Mouse (Mus musculus): ENCODE measurements around the gene Prss53. TPM values are rescaled to one million over a fixed set of nuclear protein-coding genes. Genes with fewer than 3 reads are reported as not detected.
"Not testable (repeated sequence)": the region's sequence is repeated elsewhere in the genome, so short reads cannot be mapped to it uniquely, and the experiment has no call there.

The Prss53 gene
- polyA plus RNA-seq, 1 experiment from 2014 or later = 1.5 TPM

DNA sequence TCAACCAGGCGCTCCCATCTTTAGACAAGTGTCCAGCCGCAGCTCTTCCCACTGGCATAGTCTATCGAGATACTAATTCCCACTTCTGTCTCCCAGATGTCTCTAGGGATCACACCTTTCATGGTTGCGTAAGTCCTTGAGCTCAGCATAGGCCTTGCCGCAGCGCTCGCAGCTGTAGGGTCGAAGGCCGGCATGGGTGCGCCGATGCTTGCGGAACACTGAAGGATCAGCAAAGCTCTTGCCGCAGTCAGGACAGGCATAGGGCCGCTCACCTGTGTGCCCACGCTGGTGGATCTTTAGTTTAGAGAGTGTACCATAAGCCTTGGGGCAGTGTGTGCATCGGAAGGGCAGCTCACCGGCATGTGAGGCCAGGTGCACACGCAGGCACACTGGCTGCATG is 23.1 kb downstream of the Prss53 start:
- no peak for ATAC-seq (ENCODE audit: low FRiP score, low read depth)

DNA sequence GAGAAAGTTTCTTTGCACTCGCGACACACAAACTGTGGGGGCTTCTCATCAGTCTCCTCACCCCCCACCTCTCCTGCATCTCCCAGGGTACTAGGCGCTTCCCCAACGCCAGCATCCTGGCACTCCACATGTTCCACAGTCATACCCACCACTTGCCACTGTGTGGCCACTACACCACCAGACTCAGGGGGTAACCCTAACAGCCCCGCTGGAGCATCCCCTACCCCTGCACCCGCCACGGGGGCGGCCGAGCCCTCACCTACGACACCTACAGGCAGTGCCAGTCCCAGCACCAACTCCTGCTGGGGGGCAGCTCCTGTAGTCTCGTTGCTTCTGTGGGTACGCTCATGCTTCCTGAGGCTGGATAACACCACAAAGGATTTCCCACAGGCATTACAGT is 24.3 kb downstream of the Prss53 start:
- H3K9me3 ChIP-seq = no peaks in the 10 kb centered on the region
- H3K4me3 ChIP-seq = no peak overlapping the region
- peaks cover 13% of the 10 kb centered on the region for H3K4me1 ChIP-seq (replicated peaks)
- H3K27me3 ChIP-seq = no peaks in the 10 kb centered on the region
- WGBS = 95% methylated on average over 12 of the region's 12 CpGs
- ATAC-seq (ENCODE audit: low FRiP score, low read depth) = 0 out of 2 replicates have a peak, but pooled peaks have one; percentile 51
- H3K27ac ChIP-seq (replicated peaks) = no peak overlapping the region
- peaks cover 41% of the 10 kb centered on the region for H3K36me3 ChIP-seq
- H3K9ac ChIP-seq = no peak overlapping the region
- H3K4me2 ChIP-seq = no peak overlapping the region

More for the DNA sequence above, 23.1 kb downstream of the Prss53 start:
- H3K9me3 ChIP-seq = no peaks in the 10 kb centered on the region
- no peak overlapping the region for H3K4me3 ChIP-seq
- H3K9ac ChIP-seq = no peak overlapping the region
- no peaks in the 10 kb centered on the region for H3K27me3 ChIP-seq
- no peak overlapping the region for H3K27ac ChIP-seq (replicated peaks)
- H3K4me2 ChIP-seq = no peak overlapping the region
- 97% methylated on average over 18 of the region's 18 CpGs for WGBS
- peaks cover 13% of the 10 kb centered on the region for H3K4me1 ChIP-seq (replicated peaks)
- peaks cover 38% of the 10 kb centered on the region for H3K36me3 ChIP-seq

DNA sequence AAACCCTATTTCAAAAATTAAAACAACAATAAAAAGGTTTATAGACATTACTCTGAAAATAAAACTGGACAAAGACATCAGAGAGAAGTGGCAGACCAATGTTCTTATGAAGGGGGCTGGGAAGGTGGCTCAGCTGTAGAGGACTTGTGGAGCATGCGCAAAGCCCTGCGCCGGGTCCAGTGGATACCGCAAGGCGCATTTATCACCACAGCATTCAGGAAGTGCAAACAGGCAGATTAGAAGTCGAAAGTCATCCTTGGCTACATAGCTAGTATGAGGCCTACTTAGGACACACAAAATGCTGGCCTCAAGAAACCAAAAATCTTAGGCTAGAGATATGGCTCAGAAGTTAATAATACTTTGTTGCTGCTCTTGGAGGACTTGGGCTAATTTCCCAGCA is 32.5 kb downstream of the Prss53 start:
- WGBS = 94% methylated on average over 6 of the region's 6 CpGs
- Histone ChIP-seq H3K9ac (no peak overlapping the region), H3K36me3 (0 out of 2 replicates have a peak, but pooled peaks cover 3% of the 10 kb centered on the region), H3K4me3 (no peak overlapping the region), H3K9me3 (no peaks in the 10 kb centered on the region), H3K4me1 (replicated peaks) (no peaks in the 10 kb centered on the region), H3K4me2 (no peak overlapping the region), H3K27me3 (no peaks in the 10 kb centered on the region), H3K27ac (replicated peaks) (no peak overlapping the region)
- ATAC-seq (ENCODE audit: low FRiP score, low read depth) = no peak

DNA sequence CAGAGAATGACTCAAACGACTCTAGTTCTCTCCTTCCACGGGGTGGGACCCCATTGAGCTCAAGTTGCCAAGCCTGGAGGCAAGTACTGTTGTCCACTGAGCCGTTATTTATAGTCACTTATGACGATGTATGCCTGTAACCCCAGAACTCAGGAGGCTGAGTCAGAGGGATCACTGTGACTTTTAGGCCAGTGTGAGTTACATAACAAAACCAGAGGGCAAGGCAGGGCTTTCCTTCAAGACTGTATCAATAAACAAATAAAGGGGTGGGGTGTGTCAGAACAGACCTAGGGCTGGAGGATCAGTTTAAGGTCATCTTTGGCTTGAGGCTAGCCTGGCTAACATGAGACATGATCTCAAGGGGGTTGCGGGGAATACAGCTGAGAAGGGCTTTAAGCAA is 39.9 kb downstream of the Prss53 start:
- H3K36me3 ChIP-seq = no peaks in the 10 kb centered on the region
- H3K27me3 ChIP-seq = no peaks in the 10 kb centered on the region
- H3K9ac ChIP-seq = no peak overlapping the region
- no peaks in the 10 kb centered on the region for H3K9me3 ChIP-seq
- H3K4me3 ChIP-seq = no peak overlapping the region
- WGBS = 74% methylated on average over 5 of the region's 5 CpGs
- no peaks in the 10 kb centered on the region for H3K4me1 ChIP-seq (replicated peaks)
- ATAC-seq (ENCODE audit: low FRiP score, low read depth) = no peak
- no peak overlapping the region for H3K4me2 ChIP-seq
- H3K27ac ChIP-seq (replicated peaks) = no peak overlapping the region

DNA sequence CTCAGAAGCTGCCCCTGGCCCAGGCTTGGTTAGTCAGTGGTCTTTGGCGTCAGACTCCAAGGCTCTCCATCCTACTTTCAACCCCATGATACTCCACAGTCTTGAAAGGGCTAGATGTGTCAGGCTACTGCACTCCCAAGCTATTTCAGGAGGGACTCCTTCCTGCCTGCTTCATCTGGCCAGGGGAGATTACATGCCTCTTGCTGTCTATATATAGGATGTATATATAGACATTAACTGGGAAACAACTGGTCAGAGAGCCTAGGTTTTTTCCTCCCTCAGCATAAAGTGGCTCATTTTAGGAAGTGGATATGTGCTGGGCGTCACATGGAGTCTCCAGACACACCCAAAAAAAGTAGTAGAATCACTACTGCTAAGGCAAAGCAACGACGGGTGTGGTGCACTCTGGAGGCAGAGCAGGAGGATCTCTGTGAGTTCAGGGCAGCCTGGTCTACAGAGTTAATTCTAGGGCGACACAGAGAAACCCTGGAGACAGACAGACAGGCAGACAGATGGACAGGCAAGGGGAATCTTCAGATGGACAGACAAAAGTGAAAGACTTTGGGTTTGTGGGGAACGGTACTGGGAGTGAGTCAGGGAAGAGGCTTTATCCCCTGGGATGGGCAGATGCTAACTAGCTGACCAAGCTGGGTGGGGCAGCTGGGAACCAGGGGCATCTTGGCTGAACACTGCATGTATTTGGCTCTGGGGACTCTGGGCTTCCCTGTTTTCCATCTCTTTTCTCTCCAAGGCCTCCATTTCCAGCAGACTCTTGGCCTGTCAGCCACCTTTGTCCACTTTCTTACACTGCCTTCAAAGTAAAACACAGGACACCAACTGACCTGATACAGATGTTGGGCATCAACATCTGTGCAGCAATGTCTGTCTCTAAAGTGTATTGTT is 40.5 kb downstream of the Prss53 start:
- Histone ChIP-seq H3K36me3 (no peaks in the 10 kb centered on the region), H3K9ac (no peak overlapping the region), H3K4me1 (replicated peaks) (no peaks in the 10 kb centered on the region), H3K4me2 (no peak overlapping the region), H3K9me3 (no peaks in the 10 kb centered on the region), H3K27ac (replicated peaks) (no peak overlapping the region), H3K4me3 (no peak overlapping the region), H3K27me3 (no peaks in the 10 kb centered on the region)
- 85% methylated on average over 6 of the region's 6 CpGs for WGBS
- no peak for ATAC-seq (ENCODE audit: low FRiP score, low read depth)

DNA sequence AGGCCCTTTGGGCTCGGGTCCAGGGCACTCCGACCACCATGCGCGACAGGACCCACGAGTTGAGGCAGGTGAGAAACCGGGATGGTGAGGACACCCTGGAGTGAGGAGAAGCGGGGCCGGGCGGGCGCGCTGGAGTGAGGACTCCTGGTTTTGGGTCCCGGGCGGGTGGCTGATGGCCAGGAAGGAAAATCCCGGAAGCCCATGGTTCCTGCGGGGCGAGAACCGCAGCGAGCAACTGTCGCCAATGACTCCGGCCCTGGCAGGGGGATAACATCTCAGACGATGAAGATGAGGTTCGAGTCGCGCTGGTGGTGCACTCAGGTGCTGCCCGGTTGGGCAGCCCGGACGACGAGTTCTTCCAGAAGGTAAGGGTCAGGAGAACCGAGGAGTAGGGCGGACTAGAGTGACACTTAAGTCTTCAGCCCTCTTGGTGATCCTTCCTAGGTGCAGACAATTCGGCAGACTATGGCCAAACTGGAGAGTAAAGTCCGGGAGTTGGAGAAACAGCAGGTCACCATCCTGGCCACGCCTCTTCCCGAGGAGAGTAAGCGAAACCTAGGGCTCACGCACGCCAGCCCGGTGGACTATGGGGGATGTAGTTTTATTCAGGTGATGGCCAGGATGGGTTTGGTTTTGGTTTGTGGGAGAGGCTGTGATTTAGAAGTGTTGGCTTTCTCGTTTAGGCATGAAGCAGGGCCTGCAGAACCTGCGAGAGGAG is 48.6 kb downstream of the Prss53 start:
- under 1% methylated on average over 40 of the region's 40 CpGs for WGBS
- Histone ChIP-seq H3K4me2 (peak overlapping the region; percentile 99), H3K36me3 (no peaks in the 10 kb centered on the region), H3K9me3 (no peaks in the 10 kb centered on the region), H3K27me3 (no peaks in the 10 kb centered on the region), H3K4me3 (peak overlapping the region; percentile 82), H3K27ac (replicated peaks) (peak overlapping the region; percentile 95), H3K9ac (peak overlapping the region; percentile 60), H3K4me1 (replicated peaks) (peaks cover 18% of the 10 kb centered on the region)
- ATAC-seq (ENCODE audit: low FRiP score, low read depth) = peak; percentile 64

DNA sequence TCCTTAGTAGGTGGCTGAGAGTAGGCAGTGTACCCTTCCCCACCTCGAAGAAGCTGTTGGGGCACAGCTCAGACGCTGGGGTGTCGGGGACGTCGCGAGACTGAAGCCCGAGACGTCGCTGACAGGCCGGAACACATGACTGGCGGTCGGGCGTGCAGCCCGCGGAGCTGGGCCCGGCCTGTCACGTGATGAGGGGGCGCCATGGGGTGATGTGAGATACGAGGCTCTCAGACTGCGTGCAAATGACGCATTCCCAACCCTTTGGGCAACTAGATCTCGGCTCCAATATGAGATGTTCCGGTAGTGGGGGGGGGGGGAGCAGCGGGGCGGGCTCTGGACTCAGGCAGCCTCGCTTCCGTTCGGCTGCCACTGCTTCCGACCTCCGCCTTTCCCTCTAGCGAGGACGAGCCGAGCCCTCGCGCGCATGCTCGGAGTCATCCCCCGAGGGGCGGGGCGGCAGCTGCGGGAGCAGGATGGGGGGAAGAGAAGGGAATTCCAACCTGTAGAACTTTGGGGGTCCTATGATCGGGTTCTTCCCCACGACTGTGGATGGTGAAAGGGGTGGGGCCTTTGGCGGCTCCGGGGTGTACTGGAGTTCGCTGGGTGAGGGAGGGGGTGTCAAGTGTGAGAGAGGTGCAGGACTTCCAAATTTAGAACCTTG is 49.3 kb downstream of the Prss53 start:
- Histone ChIP-seq H3K9ac (peak overlapping the region; percentile 60), H3K9me3 (no peaks in the 10 kb centered on the region), H3K27ac (replicated peaks) (peak overlapping the region; percentile 95), H3K4me1 (replicated peaks) (peaks cover 18% of the 10 kb centered on the region), H3K36me3 (no peaks in the 10 kb centered on the region), H3K4me3 (peak overlapping the region; percentile 82), H3K4me2 (peak overlapping the region; percentile 99), H3K27me3 (no peaks in the 10 kb centered on the region)
- peak; percentile 97 for ATAC-seq (ENCODE audit: low FRiP score, low read depth)
- under 1% methylated on average over 46 of the region's 46 CpGs for WGBS

DNA sequence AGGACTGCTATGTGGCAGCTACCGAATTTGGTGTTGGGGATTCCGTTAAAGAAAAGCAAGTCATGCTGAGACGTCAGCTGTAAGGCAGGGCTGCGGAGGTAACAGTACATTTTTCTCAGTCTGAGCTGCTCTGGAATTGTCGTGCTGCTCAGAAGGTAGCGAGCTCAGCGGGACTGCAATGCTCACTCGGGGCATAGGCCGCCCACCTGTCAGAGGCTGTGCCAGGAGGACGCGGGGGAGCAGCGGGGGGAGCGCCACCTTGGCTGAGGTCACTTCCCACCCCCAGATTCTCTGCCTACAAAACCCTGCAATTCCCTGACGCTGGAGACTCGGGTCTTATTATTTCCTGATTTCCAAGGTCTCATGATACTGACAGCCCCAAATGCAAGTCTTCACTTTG is 49.9 kb downstream of the Prss53 start:
- Histone ChIP-seq H3K27me3 (no peaks in the 10 kb centered on the region), H3K4me1 (replicated peaks) (peaks cover 18% of the 10 kb centered on the region), H3K9me3 (no peaks in the 10 kb centered on the region), H3K27ac (replicated peaks) (peak overlapping the region; percentile 95), H3K4me2 (peak overlapping the region; percentile 99), H3K4me3 (peak overlapping the region; percentile 82), H3K9ac (peak overlapping the region; percentile 60), H3K36me3 (no peaks in the 10 kb centered on the region)
- WGBS = 3% methylated on average over 15 of the region's 15 CpGs
- peak; percentile 12 for ATAC-seq (ENCODE audit: low FRiP score, low read depth)

DNA sequence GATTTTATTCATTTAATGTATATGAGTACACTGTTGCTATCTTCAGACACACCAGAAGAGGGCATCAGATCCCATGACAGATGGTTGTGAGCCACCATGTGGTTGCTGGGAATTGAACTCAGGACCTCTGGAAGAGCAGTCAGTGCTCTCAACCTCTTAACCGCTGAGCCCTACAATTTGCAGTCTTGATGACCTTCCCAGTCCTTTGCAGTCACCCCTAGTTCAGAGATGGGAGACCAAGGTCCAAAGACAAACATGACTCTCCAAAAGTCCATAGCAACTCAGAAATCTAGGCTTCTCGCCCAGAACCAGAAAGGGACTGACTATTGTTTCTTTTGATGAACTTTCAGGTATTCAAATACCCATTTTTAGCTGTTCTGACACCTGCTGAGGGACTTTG is 50.7 kb downstream of the Prss53 start:
- peaks cover 18% of the 10 kb centered on the region for H3K4me1 ChIP-seq (replicated peaks)
- not testable (repeated sequence) for H3K36me3 ChIP-seq; H3K4me3 ChIP-seq; H3K9me3 ChIP-seq; H3K9ac ChIP-seq; H3K27me3 ChIP-seq; ATAC-seq (ENCODE audit: low FRiP score, low read depth)
- 81% methylated on average over 2 of the region's 2 CpGs for WGBS
- H3K27ac ChIP-seq (replicated peaks) = peak overlapping the region; percentile 95; the same call in 1 of the 2 replicates
- H3K4me2 ChIP-seq = peak overlapping the region; percentile 99; the same call in 1 of the 2 replicates

DNA sequence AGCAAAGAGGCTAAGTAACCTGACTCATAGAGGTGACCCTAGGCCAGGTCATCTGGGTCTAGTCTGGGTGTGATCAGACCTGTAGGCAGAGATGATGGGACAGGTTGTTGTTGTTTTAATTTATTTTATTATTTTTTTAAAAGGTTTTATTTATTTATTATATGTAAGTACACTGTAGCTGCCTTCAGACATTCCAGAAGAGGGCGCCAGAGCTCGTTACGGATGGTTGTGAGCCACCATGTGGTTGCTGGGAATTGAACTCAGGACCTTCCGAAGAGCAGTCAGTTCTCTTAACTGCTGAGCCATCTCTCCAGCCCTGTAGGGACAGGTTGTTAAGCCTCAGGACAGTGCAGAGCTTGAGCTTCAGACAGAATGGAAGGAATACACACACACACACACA is 52.9 kb downstream of the Prss53 start:
- not testable (repeated sequence) for H3K4me3 ChIP-seq; H3K36me3 ChIP-seq; ATAC-seq (ENCODE audit: low FRiP score, low read depth); H3K27ac ChIP-seq (replicated peaks); H3K9ac ChIP-seq; H3K9me3 ChIP-seq; H3K27me3 ChIP-seq; H3K4me2 ChIP-seq
- peaks cover 16% of the 10 kb centered on the region for H3K4me1 ChIP-seq (replicated peaks)
- WGBS = 77% methylated on average over 4 of the region's 4 CpGs

DNA sequence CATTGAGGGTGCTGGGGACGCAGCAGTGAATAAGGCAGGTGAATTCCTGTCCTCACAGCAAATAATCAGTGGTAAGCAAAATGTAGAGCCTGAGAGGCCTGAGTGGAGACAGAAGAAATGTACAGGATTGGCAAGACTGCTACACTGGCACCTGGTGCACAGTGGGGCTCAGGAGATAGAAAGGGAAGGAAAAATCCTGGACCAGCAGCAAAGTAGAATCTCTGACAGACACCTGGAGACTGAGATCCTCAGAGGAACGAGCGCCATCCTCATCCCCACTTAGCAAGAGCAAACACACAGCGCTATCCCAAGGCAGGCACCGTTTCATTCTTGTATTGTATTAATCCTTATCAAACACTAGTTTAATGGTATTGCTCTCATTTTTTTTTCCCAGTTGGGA is 53.3 kb downstream of the Prss53 start:
- no peak for ATAC-seq (ENCODE audit: low FRiP score, low read depth)
- peaks cover 12% of the 10 kb centered on the region for H3K4me1 ChIP-seq (replicated peaks)
- no peak overlapping the region for H3K4me3 ChIP-seq
- H3K27me3 ChIP-seq = no peaks in the 10 kb centered on the region
- no peaks in the 10 kb centered on the region for H3K9me3 ChIP-seq
- H3K36me3 ChIP-seq = no peaks in the 10 kb centered on the region
- no peak overlapping the region for H3K4me2 ChIP-seq
- 94% methylated on average over 5 of the region's 5 CpGs for WGBS
- H3K9ac ChIP-seq = no peak overlapping the region
- H3K27ac ChIP-seq (replicated peaks) = no peak overlapping the region

Measured in hindbrain, embryonic 15.5 days (tissue).